Mouse (Mus musculus): ENCODE results near the gene Abhd11. TPM values are rescaled to one million over a fixed set of nuclear protein-coding genes. Genes with fewer than 3 reads are reported as not detected.
"Not testable (repeated sequence)": the region's sequence is repeated elsewhere in the genome, so short reads cannot be mapped to it uniquely, and the experiment has no call there.

The Abhd11 gene
- total and polyA plus RNA-seq, 3 experiments: 56.9 to 90.2 (median 64.5) TPM

GRCm38 (mm10) chr5:135044575-135044974 is 35.6 kb downstream of the Abhd11 start:
- 71% methylated on average over 3 of the region's 3 CpGs for WGBS
- H3K4me3 ChIP-seq: no peak overlapping the region
- no peak for DNase-seq
- no peak overlapping the region for H3K27ac ChIP-seq
- TF ChIP-seq CTCF (IDR thresholded peaks at IDR 0.05): no peak
- no peak for TF ChIP-seq EP300 (IDR thresholded peaks at IDR 0.05; ENCODE audit: insufficient read depth, low read depth, low read length)
- TF ChIP-seq POLR2A (IDR thresholded peaks at IDR 0.05; ENCODE audit: insufficient read depth, low read depth, low read length): no peak
- intact Hi-C loops (cut with DNase I): no loop called here
- H3K9ac ChIP-seq (ENCODE audit: low read depth, low read length): no peak overlapping the region
- H3K36me3 ChIP-seq (ENCODE audit: control insufficient read depth, insufficient read depth, low read length): no peaks in the 10 kb centered on the region
- H3K79me2 ChIP-seq (replicated peaks; ENCODE audit: control insufficient read depth, insufficient read depth, low read length): no peaks in the 10 kb centered on the region
- H3K4me1 ChIP-seq (ENCODE audit: control insufficient read depth, insufficient read depth, low read length): no peaks in the 10 kb centered on the region
- H3K27me3 ChIP-seq (ENCODE audit: control insufficient read depth, insufficient read depth, low read length): no peaks in the 10 kb centered on the region

DNA sequence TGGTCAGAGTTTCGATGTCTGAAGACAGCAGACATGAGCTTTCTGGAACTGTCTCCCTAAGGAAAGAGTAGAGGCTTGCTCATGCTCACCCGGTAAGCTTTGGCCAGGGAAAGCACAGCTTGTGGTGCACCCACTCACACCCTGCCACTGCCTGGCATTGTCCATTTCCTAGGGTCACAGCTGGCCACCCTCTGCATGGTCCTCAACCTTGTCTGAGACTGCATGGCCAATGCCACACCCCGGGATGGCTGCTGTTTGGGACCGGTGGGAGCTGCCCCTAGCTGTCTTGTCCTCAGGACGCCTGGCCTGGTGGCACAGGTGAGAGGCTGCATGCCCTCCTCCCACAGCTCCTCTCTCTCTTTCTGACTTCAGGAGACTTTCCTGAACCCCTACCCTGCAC is 39.6 kb downstream of the Abhd11 start:
- WGBS: 89% methylated on average over 5 of the region's 5 CpGs
- intact Hi-C loops (cut with DNase I): no loop called here
- Histone ChIP-seq H3K4me1 (ENCODE audit: control insufficient read depth, insufficient read depth, low read length) (no peaks in the 10 kb centered on the region), H3K36me3 (ENCODE audit: control insufficient read depth, insufficient read depth, low read length) (no peaks in the 10 kb centered on the region), H3K27ac (no peak overlapping the region), H3K9ac (ENCODE audit: low read depth, low read length) (no peak overlapping the region), H3K79me2 (replicated peaks; ENCODE audit: control insufficient read depth, insufficient read depth, low read length) (no peaks in the 10 kb centered on the region), H3K4me3 (no peak overlapping the region), H3K27me3 (ENCODE audit: control insufficient read depth, insufficient read depth, low read length) (no peaks in the 10 kb centered on the region)
- no peak for TF ChIP-seq CTCF (IDR thresholded peaks at IDR 0.05)
- TF ChIP-seq EP300 (IDR thresholded peaks at IDR 0.05; ENCODE audit: insufficient read depth, low read depth, low read length): no peak
- TF ChIP-seq POLR2A (IDR thresholded peaks at IDR 0.05; ENCODE audit: insufficient read depth, low read depth, low read length): no peak
- no peak for DNase-seq

DNA sequence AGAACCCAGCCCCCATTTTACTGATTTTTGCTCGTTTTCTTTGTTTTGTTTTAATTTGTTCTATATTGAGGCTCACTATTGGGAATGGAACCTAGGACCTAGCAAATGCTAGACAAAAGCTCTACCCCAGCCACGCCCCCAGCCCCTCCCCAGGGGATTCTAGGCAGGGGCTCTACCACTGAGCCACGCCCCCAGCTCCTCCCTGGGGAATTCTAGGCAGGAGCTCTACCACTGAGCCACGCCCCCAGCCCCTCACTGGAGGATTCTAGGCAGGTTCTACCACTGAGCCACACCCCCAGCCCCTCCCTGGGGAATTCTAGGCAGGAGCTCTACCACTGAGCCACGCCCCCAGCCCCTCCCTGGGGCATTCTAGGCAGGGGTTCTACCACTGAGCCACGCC is 40.3 kb downstream of the Abhd11 start:
- not testable (repeated sequence) for H3K36me3 ChIP-seq (ENCODE audit: control insufficient read depth, insufficient read depth, low read length); H3K79me2 ChIP-seq (replicated peaks; ENCODE audit: control insufficient read depth, insufficient read depth, low read length)

GRCm38 (mm10) chr5:135053356-135053755 is 44.4 kb downstream of the Abhd11 start:
- Histone ChIP-seq H3K79me2 (replicated peaks; ENCODE audit: control insufficient read depth, insufficient read depth, low read length) (no peaks in the 10 kb centered on the region), H3K27ac (no peak overlapping the region), H3K36me3 (ENCODE audit: control insufficient read depth, insufficient read depth, low read length) (no peaks in the 10 kb centered on the region), H3K27me3 (ENCODE audit: control insufficient read depth, insufficient read depth, low read length) (no peaks in the 10 kb centered on the region), H3K9ac (ENCODE audit: low read depth, low read length) (no peak overlapping the region), H3K4me1 (ENCODE audit: control insufficient read depth, insufficient read depth, low read length) (no peaks in the 10 kb centered on the region), H3K4me3 (no peak overlapping the region)
- DNase-seq: no peak
- TF ChIP-seq CTCF (IDR thresholded peaks at IDR 0.05) (no peak), POLR2A (IDR thresholded peaks at IDR 0.05; ENCODE audit: insufficient read depth, low read depth, low read length) (no peak)
- intact Hi-C loops (cut with DNase I): no loop called here
- WGBS: 74% methylated on average over 12 of the region's 12 CpGs

More for the DNA sequence above, 40.3 kb downstream of the Abhd11 start:
- H3K4me3 ChIP-seq; H3K27me3 ChIP-seq (ENCODE audit: control insufficient read depth, insufficient read depth, low read length); DNase-seq; H3K4me1 ChIP-seq (ENCODE audit: control insufficient read depth, insufficient read depth, low read length); intact Hi-C loops (cut with DNase I); H3K9ac ChIP-seq (ENCODE audit: low read depth, low read length); H3K27ac ChIP-seq: not testable (repeated sequence)
- 95% methylated on average over 6 of the region's 6 CpGs for WGBS

Other genes starting within 250 kb of the Abhd11 start
- not detected for gene Tmem270, start 102.4 kb upstream of the Abhd11 start, total RNA-seq (2021)
- gene Tmem270, start 102.4 kb upstream of the Abhd11 start, polyA plus RNA-seq (2012; rRNA removed): not detected in 2 replicates
- not detected for gene Cldn13, start 93.6 kb upstream of the Abhd11 start, total RNA-seq (2021)
- 0.10 TPM in 1 of 2 replicates, not detected in the other for gene Cldn13, start 93.6 kb upstream of the Abhd11 start, polyA plus RNA-seq (2012; rRNA removed)
- 1 to 10 TPM; 4.1 to 6.7 TPM for gene Mettl27, start 76.8 kb upstream of the Abhd11 start, total RNA-seq (2021)
- gene Mettl27, start 76.8 kb upstream of the Abhd11 start, polyA plus RNA-seq (2012; rRNA removed): 2.8 TPM in 2 replicates
- not detected for gene Cldn4, start 62.2 kb upstream of the Abhd11 start, total RNA-seq (2021)
- 0.68 TPM in 1 of 2 replicates, not detected in the other for gene Cldn4, start 62.2 kb upstream of the Abhd11 start, polyA plus RNA-seq (2012; rRNA removed)
- under 1 TPM in 1 of 2 experiments, not detected in 1; 0.26 TPM for gene Cldn3, start 22.9 kb upstream of the Abhd11 start, total RNA-seq (2021)
- 0.12 and 6.8 TPM in 2 replicates for gene Cldn3, start 22.9 kb upstream of the Abhd11 start, polyA plus RNA-seq (2012; rRNA removed)
- gene Stx1a, start 14.3 kb downstream of the Abhd11 start, total RNA-seq (2021): 1 to 10 TPM; 1.4 to 1.5 TPM
- gene Stx1a, start 14.3 kb downstream of the Abhd11 start, polyA plus RNA-seq (2012; rRNA removed): 4.7 and 5.1 TPM in 2 replicates
- 10 to 100 TPM; 38.4 to 46.1 TPM for gene Dnajc30, start 55.0 kb downstream of the Abhd11 start, total RNA-seq (2021)
- gene Dnajc30, start 55.0 kb downstream of the Abhd11 start, polyA plus RNA-seq (2012; rRNA removed): 34.7 and 35.7 TPM in 2 replicates
- gene Bud23, start 55.8 kb downstream of the Abhd11 start, total RNA-seq (2021): 10 to 100 TPM; 20.5 to 21.1 TPM
- gene Bud23, start 55.8 kb downstream of the Abhd11 start, polyA plus RNA-seq (2012; rRNA removed): 26.2 and 29.8 TPM in 2 replicates
- under 1 TPM; 0.52 to 0.57 TPM for gene Vps37d, start 69.1 kb downstream of the Abhd11 start, total RNA-seq (2021)
- 0.61 and 0.72 TPM in 2 replicates for gene Vps37d, start 69.1 kb downstream of the Abhd11 start, polyA plus RNA-seq (2012; rRNA removed)
- gene Mlxipl, start 80.7 kb downstream of the Abhd11 start, total RNA-seq (2021): 10 to 100 TPM; 24.2 to 25.9 TPM
- 47.1 and 49.0 TPM in 2 replicates for gene Mlxipl, start 80.7 kb downstream of the Abhd11 start, polyA plus RNA-seq (2012; rRNA removed)
- 10 to 100 TPM in 1 of 2 experiments, 1 to 10 TPM in 1; 9.9 to 10.6 TPM for gene Tbl2, start 140.5 kb downstream of the Abhd11 start, total RNA-seq (2021)
- gene Tbl2, start 140.5 kb downstream of the Abhd11 start, polyA plus RNA-seq (2012; rRNA removed): 5.8 and 8.8 TPM in 2 replicates
- 10 to 100 TPM; 40.3 to 44.1 TPM for gene Bcl7b, start 159.1 kb downstream of the Abhd11 start, total RNA-seq (2021)
- 37.5 and 37.6 TPM in 2 replicates for gene Bcl7b, start 159.1 kb downstream of the Abhd11 start, polyA plus RNA-seq (2012; rRNA removed)
- gene Baz1b, start 178.1 kb downstream of the Abhd11 start, total RNA-seq (2021): 10 to 100 TPM; 42.3 to 46.1 TPM
- gene Baz1b, start 178.1 kb downstream of the Abhd11 start, polyA plus RNA-seq (2012; rRNA removed): 13.9 and 20.8 TPM in 2 replicates
- gene Fzd9, start 242.1 kb downstream of the Abhd11 start, total RNA-seq (2021): 1 to 10 TPM in 1 of 2 experiments, under 1 TPM in 1; 0.78 to 1.3 TPM
- 1.8 TPM in 2 replicates for gene Fzd9, start 242.1 kb downstream of the Abhd11 start, polyA plus RNA-seq (2012; rRNA removed)

Measured in heart, adult 2 months (tissue).